In genomic region chr5:14833165-14833860, GRCm38 (mm10) we compare ENCODE assay signal across 11 mouse cellular contexts.
DNase-seq lines count a peak whose midpoint lies in the region; ATAC-seq and TF ChIP-seq lines count a peak whose summit lies in the region.
"Had no signal": no experiment of that assay in that cellular context is flagged by ENCODE, and none has a peak within 500 bp of the region (broad histone marks: within the 10 kb centered on the region; RNA-seq: fewer than 3 reads in every experiment).

No protein-coding gene starts in this region.

- peak overlapping the region; percentile 6; the same call in 1 of the 2 replicates for H3K27ac ChIP-seq in forebrain, embryonic 10.5 days
- H3K27ac ChIP-seq in neural tube, embryonic 15.5 days (replicated peaks): no peak overlapping the region
- no peak overlapping the region for H3K27ac ChIP-seq in kidney, adult 2 months (ENCODE audit: insufficient read depth, low read depth, low read length)
- H3K27ac ChIP-seq: liver, embryonic 14.5 days had no signal

- TF ChIP-seq CTCF in kidney, adult 2 months (conservative IDR thresholded peaks at IDR 0.05; ENCODE audit: insufficient read depth, insufficient read length, low read depth, low read length): no peak

- no peaks in the 10 kb centered on the region for H3K36me3 ChIP-seq in forebrain, embryonic 10.5 days (replicated peaks)
- H3K36me3 ChIP-seq in neural tube, embryonic 15.5 days: no peaks in the 10 kb centered on the region
- H3K36me3 ChIP-seq in kidney, adult 2 months (ENCODE audit: control insufficient read depth, insufficient read depth, low read length): no peaks in the 10 kb centered on the region

- no peak for ATAC-seq in neural tube, embryonic 15.5 days (ENCODE audit: low FRiP score)
- ATAC-seq: inflammation-experienced regulatory T-cells, adult 6 months had no signal

- no peak overlapping the region for H3K9ac ChIP-seq in neural tube, embryonic 15.5 days (replicated peaks)
- H3K9ac ChIP-seq: liver, embryonic 14.5 days had no signal

- 63% methylated on average over 3 of the region's 3 CpGs for WGBS in forebrain, embryonic 10.5 days
- 92% methylated on average over 3 of the region's 3 CpGs for WGBS in neural tube, embryonic 15.5 days
- 83% methylated on average over 3 of the region's 3 CpGs for WGBS in kidney, adult 2 months

- no peaks in the 10 kb centered on the region for H3K9me3 ChIP-seq in forebrain, embryonic 10.5 days
- H3K9me3 ChIP-seq in neural tube, embryonic 15.5 days (replicated peaks): no peaks in the 10 kb centered on the region

- no peak overlapping the region for H3K4me2 ChIP-seq in neural tube, embryonic 15.5 days

- no peaks in the 10 kb centered on the region for H3K27me3 ChIP-seq in forebrain, embryonic 10.5 days (ENCODE audit: poor library complexity, severe bottlenecking)
- no peaks in the 10 kb centered on the region for H3K27me3 ChIP-seq in neural tube, embryonic 15.5 days (replicated peaks)
- H3K27me3 ChIP-seq in kidney, adult 2 months (replicated peaks; ENCODE audit: control insufficient read depth, insufficient read depth, low read length): no peaks in the 10 kb centered on the region

- DNase-seq in layer of hippocampus, adult 9-11 months: peak; percentile 24
- DNase-seq in layer of hippocampus, postnatal 36 days: no peak
- DNase-seq in forebrain, embryonic 10.5 days (ENCODE audit: extremely low spot score, low spot score): no peak
- DNase-seq in left cerebral cortex, postnatal 36 days (ENCODE audit: low spot score in 2 of 2): peak; percentile 9 to 25
- peak; percentile 37 to 38 for DNase-seq in right cerebral cortex, postnatal 10 days (ENCODE audit: low spot score in 2 of 2)
- no peak for DNase-seq in kidney, adult 2 months
- DNase-seq in thymus, postnatal 25 days: no peak
- DNase-seq: heart, adult 11 months had no signal

- peaks cover 22% of the 10 kb centered on the region for H3K4me1 ChIP-seq in forebrain, embryonic 10.5 days
- peaks cover 4% of the 10 kb centered on the region; the same call in 1 of the 2 replicates for H3K4me1 ChIP-seq in neural tube, embryonic 15.5 days
- H3K4me1 ChIP-seq in kidney, adult 2 months (ENCODE audit: control insufficient read depth, insufficient read depth, low read length): no peaks in the 10 kb centered on the region

- no peak overlapping the region for H3K4me3 ChIP-seq in forebrain, embryonic 10.5 days
- no peak overlapping the region for H3K4me3 ChIP-seq in neural tube, embryonic 15.5 days (replicated peaks)
- no peak overlapping the region for H3K4me3 ChIP-seq in kidney, adult 2 months (ENCODE audit: insufficient read depth, low read depth, low read length)

- TF ChIP-seq POLR2A in kidney, adult 2 months (IDR thresholded peaks at IDR 0.05; ENCODE audit: low read depth, low read length): no peak

- intact Hi-C loops in left cerebral cortex, postnatal 36 days (cut with DNase I): no loop called here

Comparison
In these comparisons a context has a peak if more than half of its experiments do, and no peak if none do; other contexts are left out.
1. DNase-seq: peak in layer of hippocampus, adult 9-11 months (single experiment), left cerebral cortex, postnatal 36 days (2 of 2) and right cerebral cortex, postnatal 10 days (2 of 2); none in layer of hippocampus, postnatal 36 days (0 of 2), forebrain, embryonic 10.5 days (single experiment), kidney, adult 2 months (single experiment) and thymus, postnatal 25 days (single experiment).